Mouse (Mus musculus): ENCODE measurements around the gene Lpcat2b.

Lpcat2b gene

GRCm38 (mm10) chr5:107447977-107448376 lies 16.6 kb downstream of the Lpcat2b start:
- no peak for DNase-seq (ENCODE audit: low read depth in 2 of 2, low spot score in 2 of 2)

- no peak for DNase-seq (ENCODE audit: low read depth in 2 of 2, low spot score in 2 of 2)
These were observed 17.4 kb downstream of the Lpcat2b start for GRCm38 (mm10) chr5:107448784-107449183.

GRCm38 (mm10) chr5:107449620-107450019 lies 18.3 kb downstream of the Lpcat2b start:
- DNase-seq (ENCODE audit: low read depth in 2 of 2, low spot score in 2 of 2) = no peak

GRCm38 (mm10) chr5:107450299-107450698 lies 18.9 kb downstream of the Lpcat2b start:
- DNase-seq (ENCODE audit: low read depth in 2 of 2, low spot score in 2 of 2) = no peak

- DNase-seq (ENCODE audit: low read depth in 2 of 2, low spot score in 2 of 2) = no peak
These were observed 31.1 kb downstream of the Lpcat2b start for GRCm38 (mm10) chr5:107462147-107463076.

GRCm38 (mm10) chr5:107466501-107466900 lies 35.2 kb downstream of the Lpcat2b start:
- DNase-seq (ENCODE audit: low read depth in 2 of 2, low spot score in 2 of 2) = no peak

- DNase-seq (ENCODE audit: low read depth in 2 of 2, low spot score in 2 of 2) = no peak
These were observed 35.7 kb downstream of the Lpcat2b start for GRCm38 (mm10) chr5:107467098-107467497.

- DNase-seq (ENCODE audit: low read depth in 2 of 2, low spot score in 2 of 2) = no peak
These were observed 39.4 kb downstream of the Lpcat2b start for GRCm38 (mm10) chr5:107470600-107471329.

GRCm38 (mm10) chr5:107480194-107480593 lies 48.8 kb downstream of the Lpcat2b start:
- no peak for DNase-seq (ENCODE audit: low read depth in 2 of 2, low spot score in 2 of 2)
